Mouse (Mus musculus) cerebellum, postnatal 14 days (tissue): Measurements from ENCODE around the gene Zbtb7b.
A peak's percentile ranks its signal among the peaks of the same experiment; 100 is the strongest.

Experiments
- DNase-seq, 2 experiments: peaks; one replicate each; pipeline ENCODE4 v3.0.0; 2021; ENCODE audit warnings: mixed read lengths in 2 of 2

Zbtb7b gene

GRCm38 (mm10) chr3:89388901-89389740 is 5.5 kb downstream of the Zbtb7b start:
- peak in 1 of 2 experiments; percentile 30 for DNase-seq

GRCm38 (mm10) chr3:89388134-89388881 is 6.3 kb downstream of the Zbtb7b start:
- peak; percentile 57 to 67 for DNase-seq

GRCm38 (mm10) chr3:89387632-89388031 is 6.9 kb downstream of the Zbtb7b start:
- peak in 1 of 2 experiments; percentile 34 for DNase-seq

- peak in 1 of 2 experiments; percentile 24 for DNase-seq
These were observed 7.8 kb downstream of the Zbtb7b start for GRCm38 (mm10) chr3:89386438-89387420.

GRCm38 (mm10) chr3:89385451-89385850 is 9.1 kb downstream of the Zbtb7b start:
- DNase-seq = no peak

- DNase-seq = no peak
These were observed 10.1 kb downstream of the Zbtb7b start for GRCm38 (mm10) chr3:89384331-89385076.

- DNase-seq = no peak
These were observed 10.8 kb downstream of the Zbtb7b start for GRCm38 (mm10) chr3:89383651-89384255.

- DNase-seq = no peak
These were observed 11.6 kb downstream of the Zbtb7b start for GRCm38 (mm10) chr3:89382950-89383349.

- no peak for DNase-seq
These were observed 12.3 kb downstream of the Zbtb7b start for GRCm38 (mm10) chr3:89382033-89382882.

- DNase-seq = no peak
These were observed 13.3 kb downstream of the Zbtb7b start for GRCm38 (mm10) chr3:89381233-89381632.

GRCm38 (mm10) chr3:89380711-89381110 is 13.9 kb downstream of the Zbtb7b start:
- DNase-seq = no peak

GRCm38 (mm10) chr3:89380291-89380690 is 14.3 kb downstream of the Zbtb7b start:
- no peak for DNase-seq

GRCm38 (mm10) chr3:89379388-89380131 is 15.0 kb downstream of the Zbtb7b start:
- no peak for DNase-seq

- DNase-seq = peak; percentile 75 to 83
These were observed 16.0 kb downstream of the Zbtb7b start for GRCm38 (mm10) chr3:89378394-89379067.

GRCm38 (mm10) chr3:89377831-89378230 is 16.7 kb downstream of the Zbtb7b start:
- no peak for DNase-seq

- DNase-seq = no peak
These were observed 20.9 kb downstream of the Zbtb7b start for GRCm38 (mm10) chr3:89373581-89374231.

- no peak for DNase-seq
These were observed 27.2 kb downstream of the Zbtb7b start for GRCm38 (mm10) chr3:89367338-89367737.
